Mouse (Mus musculus): Measurements from ENCODE around the gene Bglap2. TPM values are rescaled to one million over a fixed set of nuclear protein-coding genes. Genes with fewer than 3 reads are reported as not detected.

The Bglap2 gene
- polyA plus RNA-seq, 1 experiment, result not detected

- H3K4me3 ChIP-seq (ENCODE audit: insufficient read depth, low read length), result no peak overlapping the region
- H3K27ac ChIP-seq (ENCODE audit: insufficient read depth, low read length), result no peak overlapping the region
- TF ChIP-seq POLR2A (IDR thresholded peaks at IDR 0.05; ENCODE audit: low read depth, low read length), result no peak
- no peak for TF ChIP-seq CTCF (IDR thresholded peaks at IDR 0.05; ENCODE audit: borderline replicate concordance, insufficient read depth, low read length)
- H3K4me1 ChIP-seq (ENCODE audit: control insufficient read depth, insufficient read depth, low read length), result no peaks in the 10 kb centered on the region
Observed at GRCm38 (mm10) chr3:88350732-88351131, 27.8 kb downstream of the Bglap2 start.

GRCm38 (mm10) chr3:88339006-88339405 lies 39.5 kb downstream of the Bglap2 start:
- Histone ChIP-seq H3K4me3 (ENCODE audit: insufficient read depth, low read length) (no peak overlapping the region), H3K27ac (ENCODE audit: insufficient read depth, low read length) (no peak overlapping the region), H3K4me1 (ENCODE audit: control insufficient read depth, insufficient read depth, low read length) (0 out of 2 replicates have a peak, but pooled peaks cover 6% of the 10 kb centered on the region)
- no peak for TF ChIP-seq CTCF (IDR thresholded peaks at IDR 0.05; ENCODE audit: borderline replicate concordance, insufficient read depth, low read length)
- no peak for TF ChIP-seq POLR2A (IDR thresholded peaks at IDR 0.05; ENCODE audit: low read depth, low read length)

GRCm38 (mm10) chr3:88338316-88338715 lies 40.2 kb downstream of the Bglap2 start:
- TF ChIP-seq POLR2A (IDR thresholded peaks at IDR 0.05; ENCODE audit: low read depth, low read length) (no peak), CTCF (IDR thresholded peaks at IDR 0.05; ENCODE audit: borderline replicate concordance, insufficient read depth, low read length) (no peak)
- Histone ChIP-seq H3K27ac (ENCODE audit: insufficient read depth, low read length) (no peak overlapping the region), H3K4me1 (ENCODE audit: control insufficient read depth, insufficient read depth, low read length) (0 out of 2 replicates have a peak, but pooled peaks cover 6% of the 10 kb centered on the region), H3K4me3 (ENCODE audit: insufficient read depth, low read length) (no peak overlapping the region)

GRCm38 (mm10) chr3:88337367-88338020 lies 41.0 kb downstream of the Bglap2 start:
- no peak overlapping the region for H3K27ac ChIP-seq (ENCODE audit: insufficient read depth, low read length)
- H3K4me1 ChIP-seq (ENCODE audit: control insufficient read depth, insufficient read depth, low read length), result 0 out of 2 replicates have a peak, but pooled peaks cover 6% of the 10 kb centered on the region
- no peak for TF ChIP-seq POLR2A (IDR thresholded peaks at IDR 0.05; ENCODE audit: low read depth, low read length)
- TF ChIP-seq CTCF (IDR thresholded peaks at IDR 0.05; ENCODE audit: borderline replicate concordance, insufficient read depth, low read length), result no peak
- H3K4me3 ChIP-seq (ENCODE audit: insufficient read depth, low read length), result peak overlapping the region; percentile 46

GRCm38 (mm10) chr3:88336058-88337013 lies 42.2 kb downstream of the Bglap2 start, which contains the start of the genes Tmem79 and Smg5:
Tmem79 (minus strand) TSS chr3:88336148.
Smg5 (plus strand) TSS chr3:88336260.
- 0 out of 2 replicates have a peak, but pooled peaks cover 6% of the 10 kb centered on the region for H3K4me1 ChIP-seq (ENCODE audit: control insufficient read depth, insufficient read depth, low read length)
- H3K27ac ChIP-seq (ENCODE audit: insufficient read depth, low read length), result peak within 1 kb of the TSS; percentile 92
- TF ChIP-seq CTCF (IDR thresholded peaks at IDR 0.05; ENCODE audit: borderline replicate concordance, insufficient read depth, low read length), result no peak
- TF ChIP-seq POLR2A (IDR thresholded peaks at IDR 0.05; ENCODE audit: low read depth, low read length), result peak; percentile 94
- H3K4me3 ChIP-seq (ENCODE audit: insufficient read depth, low read length), result peak within 1 kb of the TSS; percentile 95

GRCm38 (mm10) chr3:88335436-88336053 lies 43.0 kb downstream of the Bglap2 start:
- TF ChIP-seq CTCF (IDR thresholded peaks at IDR 0.05; ENCODE audit: borderline replicate concordance, insufficient read depth, low read length) (no peak), POLR2A (IDR thresholded peaks at IDR 0.05; ENCODE audit: low read depth, low read length) (no peak)
- H3K4me3 ChIP-seq (ENCODE audit: insufficient read depth, low read length), result peak overlapping the region; percentile 95
- H3K4me1 ChIP-seq (ENCODE audit: control insufficient read depth, insufficient read depth, low read length), result 0 out of 2 replicates have a peak, but pooled peaks cover 6% of the 10 kb centered on the region
- H3K27ac ChIP-seq (ENCODE audit: insufficient read depth, low read length), result peak overlapping the region; percentile 92

GRCm38 (mm10) chr3:88334902-88335435 lies 43.5 kb downstream of the Bglap2 start:
- peak overlapping the region; percentile 95 for H3K4me3 ChIP-seq (ENCODE audit: insufficient read depth, low read length)
- H3K27ac ChIP-seq (ENCODE audit: insufficient read depth, low read length), result peak overlapping the region; percentile 92
- no peak for TF ChIP-seq CTCF (IDR thresholded peaks at IDR 0.05; ENCODE audit: borderline replicate concordance, insufficient read depth, low read length)
- TF ChIP-seq POLR2A (IDR thresholded peaks at IDR 0.05; ENCODE audit: low read depth, low read length), result no peak
- H3K4me1 ChIP-seq (ENCODE audit: control insufficient read depth, insufficient read depth, low read length), result 0 out of 2 replicates have a peak, but pooled peaks cover 6% of the 10 kb centered on the region

- Histone ChIP-seq H3K27ac (ENCODE audit: insufficient read depth, low read length) (no peak overlapping the region), H3K4me3 (ENCODE audit: insufficient read depth, low read length) (no peak overlapping the region), H3K4me1 (ENCODE audit: control insufficient read depth, insufficient read depth, low read length) (0 out of 2 replicates have a peak, but pooled peaks cover 6% of the 10 kb centered on the region)
- TF ChIP-seq POLR2A (IDR thresholded peaks at IDR 0.05; ENCODE audit: low read depth, low read length), result no peak
Observed at GRCm38 (mm10) chr3:88334029-88334658, 44.4 kb downstream of the Bglap2 start.

- peak; percentile 47; the same call in 1 of the 2 replicates for TF ChIP-seq CTCF (IDR thresholded peaks at IDR 0.05; ENCODE audit: borderline replicate concordance, insufficient read depth, low read length)
- TF ChIP-seq POLR2A (IDR thresholded peaks at IDR 0.05; ENCODE audit: low read depth, low read length), result no peak
- no peaks in the 10 kb centered on the region for H3K4me1 ChIP-seq (ENCODE audit: control insufficient read depth, insufficient read depth, low read length)
- H3K27ac ChIP-seq (ENCODE audit: insufficient read depth, low read length), result no peak overlapping the region
- no peak overlapping the region for H3K4me3 ChIP-seq (ENCODE audit: insufficient read depth, low read length)
Observed at GRCm38 (mm10) chr3:88331282-88331681, 47.2 kb downstream of the Bglap2 start.
